8 mouse cellular contexts compared by ENCODE assay signal in the genomic region with DNA sequence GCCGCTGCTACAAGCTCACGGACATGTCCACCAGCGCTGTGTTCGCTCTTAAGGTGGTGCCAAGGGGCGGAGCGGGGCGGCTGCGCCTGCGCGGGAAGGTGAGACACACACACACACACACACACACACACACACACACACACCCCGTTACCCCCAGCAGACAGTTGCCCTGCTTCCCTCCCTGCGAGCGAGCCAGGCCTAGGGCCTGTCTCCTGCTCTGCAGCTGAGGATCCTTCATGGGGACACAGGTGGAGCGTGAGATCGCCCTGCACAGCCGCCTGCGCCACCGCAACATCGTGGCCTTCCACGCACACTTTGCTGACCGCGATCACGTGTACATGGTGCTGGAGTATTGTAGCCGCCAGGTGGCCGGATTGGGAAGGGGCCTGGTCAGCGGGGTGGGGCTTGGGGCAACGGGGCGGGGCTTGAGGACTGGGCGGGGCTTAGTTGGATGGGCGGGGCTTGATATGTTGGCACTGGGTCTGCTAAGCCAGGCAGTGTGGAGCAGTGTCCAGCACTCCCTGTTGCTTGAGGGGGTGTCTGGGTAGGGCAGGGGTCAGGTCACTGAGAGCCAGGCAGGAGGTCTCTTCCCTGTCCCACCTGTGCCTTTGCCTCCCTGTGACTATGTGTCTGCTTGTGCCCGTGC. TPM values are rescaled to one million over a fixed set of nuclear protein-coding genes. Genes with fewer than 3 reads are reported as not detected.
DNase-seq lines count a peak whose midpoint lies in the region; ATAC-seq and TF ChIP-seq lines count a peak whose summit lies in the region.

No protein-coding gene starts in this region.

- DNase-seq in adrenal gland, postnatal 14 days: peak; percentile 66
- DNase-seq in adrenal gland, postnatal 4 days (ENCODE audit: low spot score in 2 of 2): no peak
- DNase-seq in cerebellum, adult 9-10 months: peak; percentile 83
- DNase-seq in hindbrain, embryonic 10.5 days (ENCODE audit: low spot score): no peak
- DNase-seq in limb, embryonic 14.5 days (ENCODE audit: low spot score): no peak
- no peak for DNase-seq in spleen, adult 18-20 months
- DNase-seq in gastrocnemius, postnatal 25 days: no peak

- peak overlapping the region; percentile 34 for H3K4me3 ChIP-seq in hindbrain, embryonic 10.5 days
- H3K4me3 ChIP-seq in limb, embryonic 14.5 days (replicated peaks; ENCODE audit: low read length): peak overlapping the region; percentile 43
- peak overlapping the region; percentile 40 for H3K4me3 ChIP-seq in midbrain, embryonic 16.5 days (ENCODE audit: low read depth, low read length)

- TF ChIP-seq POLR2A in limb, embryonic 14.5 days (IDR thresholded peaks at IDR 0.05; ENCODE audit: borderline replicate concordance, extremely low read depth, insufficient read depth, insufficient read length): no peak

- H3K4me1 ChIP-seq in hindbrain, embryonic 10.5 days (replicated peaks): peaks cover 22% of the 10 kb centered on the region
- H3K4me1 ChIP-seq in limb, embryonic 14.5 days (ENCODE audit: control insufficient read depth, insufficient read depth, low read length): peaks cover 15% of the 10 kb centered on the region
- peaks cover 12% of the 10 kb centered on the region for H3K4me1 ChIP-seq in midbrain, embryonic 16.5 days (ENCODE audit: control insufficient read depth, insufficient read depth, low read length)

- H3K9ac ChIP-seq in limb, embryonic 14.5 days (ENCODE audit: low read depth, low read length, severe bottlenecking): peak overlapping the region; percentile 25; the same call in 1 of the 2 replicates
- peak overlapping the region; percentile 59 for H3K9ac ChIP-seq in midbrain, embryonic 16.5 days (ENCODE audit: low read depth, low read length)

- no peaks in the 10 kb centered on the region for H3K36me3 ChIP-seq in hindbrain, embryonic 10.5 days
- no peaks in the 10 kb centered on the region for H3K36me3 ChIP-seq in limb, embryonic 14.5 days (ENCODE audit: control insufficient read depth, insufficient read depth, low read length)
- H3K36me3 ChIP-seq in midbrain, embryonic 16.5 days (ENCODE audit: control insufficient read depth, insufficient read depth, low read length): no peaks in the 10 kb centered on the region

- H3K9me3 ChIP-seq in hindbrain, embryonic 10.5 days: no peaks in the 10 kb centered on the region
- no peaks in the 10 kb centered on the region for H3K9me3 ChIP-seq in limb, embryonic 14.5 days (ENCODE audit: control insufficient read depth, low read length)
- no peaks in the 10 kb centered on the region for H3K9me3 ChIP-seq in midbrain, embryonic 16.5 days (replicated peaks; ENCODE audit: control insufficient read depth, low read length, poor library complexity, severe bottlenecking)

- H3K27me3 ChIP-seq in hindbrain, embryonic 10.5 days (ENCODE audit: insufficient read depth, poor library complexity, severe bottlenecking): peaks cover 97% of the 10 kb centered on the region
- H3K27me3 ChIP-seq in limb, embryonic 14.5 days (ENCODE audit: control insufficient read depth, insufficient read depth, low read length): peaks cover 45% of the 10 kb centered on the region
- peaks cover 50% of the 10 kb centered on the region for H3K27me3 ChIP-seq in midbrain, embryonic 16.5 days (ENCODE audit: control insufficient read depth, insufficient read depth, low read depth, low read length)

- peak overlapping the region; percentile 39 for H3K4me2 ChIP-seq in limb, embryonic 14.5 days (replicated peaks; ENCODE audit: low read depth, low read length, severe bottlenecking)
- H3K4me2 ChIP-seq in midbrain, embryonic 16.5 days (ENCODE audit: low read length): peak overlapping the region; percentile 68

- H3K27ac ChIP-seq in hindbrain, embryonic 10.5 days: no peak overlapping the region
- H3K27ac ChIP-seq in limb, embryonic 14.5 days (replicated peaks; ENCODE audit: low read depth, low read length): no peak overlapping the region
- no peak overlapping the region for H3K27ac ChIP-seq in midbrain, embryonic 16.5 days (ENCODE audit: low read length)

- 9% methylated on average over 31 of the region's 31 CpGs for WGBS in hindbrain, embryonic 10.5 days
- WGBS in limb, embryonic 14.5 days: 9% methylated on average over 27 of the region's 31 CpGs
- 5% methylated on average over 29 of the region's 31 CpGs for WGBS in midbrain, embryonic 16.5 days

- 0 out of 2 replicates have a peak, but pooled peaks have one; percentile 24 for ATAC-seq in limb, embryonic 14.5 days (ENCODE audit: low FRiP score, low read depth)
- peak; percentile 49 for ATAC-seq in midbrain, embryonic 16.5 days

RNA-seq across cellular contexts. Expression of a gene that starts 1.9 kb away (rescaled TPM):
- total RNA-seq in adrenal gland, postnatal 14 days (2021): 0.30 and 0.44 TPM in 2 replicates
- total RNA-seq in adrenal gland, postnatal 4 days (2021): under 1 TPM in 1 of 2 experiments, not detected in 1; 0.36 TPM
- 0.22 and 0.44 TPM in 2 replicates for polyA plus RNA-seq in hindbrain, embryonic 10.5 days (2016; fragmentation: Nextera tagmentation; extraction: Ambion mirVana)
- 1.8 and 1.9 TPM in 2 replicates for polyA plus RNA-seq in limb, embryonic 14.5 days (2012; rRNA removed)
- polyA plus RNA-seq in limb, embryonic 14.5 days (2014; fragmentation: Nextera tagmentation; extraction: Ambion mirVana): 0.48 and 0.88 TPM in 2 replicates
- 9.6 and 11.0 TPM in 2 replicates for polyA plus RNA-seq in midbrain, embryonic 16.5 days (2015; fragmentation: Nextera tagmentation; extraction: Ambion mirVana)
- under 1 TPM; 0.13 TPM for total RNA-seq in gastrocnemius, postnatal 25 days (2021)

RNA-seq across cellular contexts. Expression of a gene that starts 9.9 kb away (rescaled TPM):
- 8.4 and 10.9 TPM in 2 replicates for total RNA-seq in adrenal gland, postnatal 14 days (2021)
- total RNA-seq in adrenal gland, postnatal 4 days (2021): 10 to 100 TPM; 12.8 to 13.2 TPM
- polyA plus RNA-seq in hindbrain, embryonic 10.5 days (2016; fragmentation: Nextera tagmentation; extraction: Ambion mirVana): 0.45 and 1.3 TPM in 2 replicates
- polyA plus RNA-seq in limb, embryonic 14.5 days (2012; rRNA removed): 16.5 and 21.9 TPM in 2 replicates
- polyA plus RNA-seq in limb, embryonic 14.5 days (2014; fragmentation: Nextera tagmentation; extraction: Ambion mirVana): 6.5 and 6.7 TPM in 2 replicates
- polyA plus RNA-seq in midbrain, embryonic 16.5 days (2015; fragmentation: Nextera tagmentation; extraction: Ambion mirVana): 0.38 and 0.40 TPM in 2 replicates
- 10 to 100 TPM; 38.8 to 70.8 TPM for total RNA-seq in gastrocnemius, postnatal 25 days (2021)

RNA-seq across cellular contexts. Expression of a gene that starts 28.4 kb away (rescaled TPM):
- total RNA-seq in adrenal gland, postnatal 14 days (2021): 16.0 and 45.2 TPM in 2 replicates
- total RNA-seq in adrenal gland, postnatal 4 days (2021): 10 to 100 TPM; 13.1 to 26.7 TPM
- 7.2 and 11.2 TPM in 2 replicates for polyA plus RNA-seq in hindbrain, embryonic 10.5 days (2016; fragmentation: Nextera tagmentation; extraction: Ambion mirVana)
- polyA plus RNA-seq in limb, embryonic 14.5 days (2012; rRNA removed): 3.9 TPM in 2 replicates
- 9.9 and 10.5 TPM in 2 replicates for polyA plus RNA-seq in limb, embryonic 14.5 days (2014; fragmentation: Nextera tagmentation; extraction: Ambion mirVana)
- polyA plus RNA-seq in midbrain, embryonic 16.5 days (2015; fragmentation: Nextera tagmentation; extraction: Ambion mirVana): 6.0 and 8.6 TPM in 2 replicates
- total RNA-seq in gastrocnemius, postnatal 25 days (2021): 1 to 10 TPM; 1.1 to 2.8 TPM

RNA-seq across cellular contexts. Expression of a gene that starts 28.8 kb away (rescaled TPM):
- 3.9 and 4.7 TPM in 2 replicates for total RNA-seq in adrenal gland, postnatal 14 days (2021)
- total RNA-seq in adrenal gland, postnatal 4 days (2021): 1 to 10 TPM; 7.7 to 7.8 TPM
- polyA plus RNA-seq in hindbrain, embryonic 10.5 days (2016; fragmentation: Nextera tagmentation; extraction: Ambion mirVana): 3.3 and 3.9 TPM in 2 replicates
- 7.8 and 10.7 TPM in 2 replicates for polyA plus RNA-seq in limb, embryonic 14.5 days (2012; rRNA removed)
- polyA plus RNA-seq in limb, embryonic 14.5 days (2014; fragmentation: Nextera tagmentation; extraction: Ambion mirVana): 4.2 and 5.9 TPM in 2 replicates
- 5.6 and 6.5 TPM in 2 replicates for polyA plus RNA-seq in midbrain, embryonic 16.5 days (2015; fragmentation: Nextera tagmentation; extraction: Ambion mirVana)
- total RNA-seq in gastrocnemius, postnatal 25 days (2021): 1 to 10 TPM in 1 of 2 experiments, under 1 TPM in 1; 0.84 to 1.1 TPM

RNA-seq across cellular contexts. Expression of a gene that starts 29.3 kb away (rescaled TPM):
- 21.8 and 22.8 TPM in 2 replicates for total RNA-seq in adrenal gland, postnatal 14 days (2021)
- 10 to 100 TPM; 25.4 to 26.7 TPM for total RNA-seq in adrenal gland, postnatal 4 days (2021)
- 7.2 and 8.8 TPM in 2 replicates for polyA plus RNA-seq in hindbrain, embryonic 10.5 days (2016; fragmentation: Nextera tagmentation; extraction: Ambion mirVana)
- polyA plus RNA-seq in limb, embryonic 14.5 days (2012; rRNA removed): 44.0 and 60.0 TPM in 2 replicates
- 8.2 and 9.0 TPM in 2 replicates for polyA plus RNA-seq in limb, embryonic 14.5 days (2014; fragmentation: Nextera tagmentation; extraction: Ambion mirVana)
- polyA plus RNA-seq in midbrain, embryonic 16.5 days (2015; fragmentation: Nextera tagmentation; extraction: Ambion mirVana): 13.6 and 15.0 TPM in 2 replicates
- 1 to 10 TPM; 3.9 to 4.3 TPM for total RNA-seq in gastrocnemius, postnatal 25 days (2021)

Comparison
In these comparisons a context has a peak if more than half of its experiments do, and no peak if none do; other contexts are left out.
1. DNase-seq: peak in adrenal gland, postnatal 14 days (single experiment) and cerebellum, adult 9-10 months (single experiment); none in adrenal gland, postnatal 4 days (0 of 2), hindbrain, embryonic 10.5 days (single experiment), limb, embryonic 14.5 days (single experiment), spleen, adult 18-20 months (0 of 2) and gastrocnemius, postnatal 25 days (single experiment).
2. Peak in every context shown above with its lines, with median percentiles within 50 percentile points of each other: H3K4me3 ChIP-seq.